Mouse (Mus musculus) cerebellum, postnatal 10 days (tissue): Measurements from ENCODE around the gene F5.
A peak's percentile ranks its signal among the peaks of the same experiment; 100 is the strongest.
"Not testable (repeated sequence)": the region's sequence is repeated elsewhere in the genome, so short reads cannot be mapped to it uniquely, and the experiment has no call there.

Source experiments
- DNase-seq, 2 experiments: peaks; one replicate each; pipeline ENCODE4 v3.0.0; 2021; ENCODE audit warnings: mixed read lengths in 2 of 2

The F5 gene

DNA sequence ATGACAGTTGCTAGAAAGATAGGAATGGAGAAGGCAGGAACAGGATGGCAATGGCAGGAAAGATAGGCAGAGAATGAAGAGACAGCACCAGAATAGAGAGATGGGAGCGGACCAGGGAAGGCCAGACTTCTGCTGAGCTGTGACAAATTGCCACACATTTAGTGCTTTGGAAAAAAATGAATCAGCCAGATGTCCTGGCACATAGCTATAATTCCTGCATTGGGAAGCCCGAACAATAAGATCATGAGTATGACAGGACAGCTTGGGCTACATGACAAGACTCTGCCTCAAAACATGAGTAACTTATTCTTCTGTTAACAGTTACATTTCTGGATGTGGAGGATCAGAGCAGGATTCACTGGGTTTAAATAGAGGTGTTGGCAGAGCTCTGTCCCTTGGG lies 8.1 kb downstream of the F5 start:
- DNase-seq, result no peak

DNA sequence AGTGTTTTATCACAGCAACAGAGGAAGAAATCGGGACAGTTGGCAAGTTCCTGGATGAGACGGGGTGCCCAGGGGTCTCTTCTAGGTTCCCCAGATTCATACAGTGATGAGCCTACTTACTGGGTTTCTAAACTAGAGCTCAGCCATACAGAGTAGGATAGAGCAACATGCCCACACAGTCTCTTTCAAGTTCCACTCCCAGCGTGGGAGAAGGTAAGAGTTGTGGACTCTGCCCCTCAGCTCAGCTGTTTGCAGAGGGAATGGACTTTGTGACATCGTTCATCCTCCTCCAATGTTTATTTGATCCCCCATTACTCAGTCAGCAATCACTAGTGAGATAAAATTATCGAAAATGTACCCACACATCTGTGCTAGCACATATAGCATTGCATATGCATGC lies 11.1 kb downstream of the F5 start:
- no peak for DNase-seq

GRCm38 (mm10) chr1:164168818-164169217 lies 17.2 kb downstream of the F5 start:
- no peak for DNase-seq

GRCm38 (mm10) chr1:164170434-164170833 lies 18.8 kb downstream of the F5 start:
- DNase-seq, result no peak

DNA sequence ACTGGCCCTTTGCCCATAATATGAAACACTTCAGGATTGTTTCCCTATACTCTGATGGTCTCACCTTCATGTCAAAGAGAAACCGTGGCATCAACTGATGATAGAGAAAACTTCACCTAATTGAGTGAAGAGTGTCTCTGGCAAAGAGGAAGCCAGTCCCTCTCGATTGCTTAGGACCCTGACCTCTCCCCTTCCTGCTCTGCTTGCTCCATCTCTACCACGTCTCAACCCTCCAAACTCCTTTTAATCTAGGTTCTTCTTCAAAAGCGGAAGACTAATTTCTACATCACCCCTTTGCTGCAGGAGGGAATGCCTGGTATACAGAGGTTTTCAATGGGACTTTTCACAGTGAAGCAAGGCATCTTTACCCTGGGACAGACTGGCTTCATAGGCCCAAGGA lies 21.5 kb downstream of the F5 start:
- no peak for DNase-seq

- DNase-seq, result no peak
Observed at GRCm38 (mm10) chr1:164176856-164177255, 25.2 kb downstream of the F5 start.

GRCm38 (mm10) chr1:164178429-164178828 lies 26.8 kb downstream of the F5 start:
- DNase-seq, result no peak

- peak; percentile 80 to 89 for DNase-seq
Observed at GRCm38 (mm10) chr1:164184142-164184870, 32.7 kb downstream of the F5 start.

DNA sequence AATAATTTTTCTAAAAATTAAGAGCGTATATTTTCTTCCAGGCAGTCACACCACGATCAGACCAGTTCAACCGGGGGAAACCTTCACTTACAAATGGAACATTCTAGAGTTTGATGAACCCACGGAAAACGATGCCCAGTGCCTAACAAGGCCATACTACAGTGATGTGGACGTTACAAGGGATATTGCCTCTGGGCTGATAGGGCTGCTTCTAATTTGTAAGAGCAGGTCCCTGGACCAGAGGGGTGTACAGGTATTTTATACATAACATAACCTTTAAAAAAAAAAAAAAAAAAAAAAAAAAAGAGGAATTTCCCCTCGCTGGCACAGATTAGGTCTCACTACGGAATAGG lies 33.2 kb downstream of the F5 start:
- DNase-seq, result peak in 1 of 2 experiments; percentile 6

- DNase-seq, result no peak
Observed at GRCm38 (mm10) chr1:164185316-164185715, 33.7 kb downstream of the F5 start.

DNA sequence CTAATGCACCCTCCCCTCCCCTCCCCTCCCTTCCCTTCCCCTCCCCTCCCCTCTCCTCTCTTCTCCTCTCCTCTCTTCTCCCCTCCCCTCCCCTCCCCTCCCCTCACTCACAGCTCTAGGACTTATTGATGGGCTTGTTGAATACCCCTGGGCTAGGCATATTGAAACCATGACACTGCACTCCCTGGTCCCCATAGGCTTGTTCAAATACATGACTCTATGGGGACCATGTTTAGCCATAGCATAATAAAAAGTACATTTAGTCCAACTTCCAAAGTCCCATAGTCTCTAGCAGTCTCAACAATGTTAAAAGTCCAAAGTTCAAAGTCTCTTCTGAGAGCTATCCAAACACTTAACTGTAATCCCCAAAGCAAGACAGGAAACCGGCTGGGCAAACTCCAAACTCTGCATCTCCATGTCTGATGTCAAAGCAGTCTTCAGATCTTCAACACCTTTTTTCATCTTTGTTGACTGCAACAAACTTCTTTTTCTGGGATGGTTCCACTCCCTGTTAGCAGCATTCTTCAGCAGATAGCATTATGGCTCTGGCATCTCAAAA lies 35.4 kb downstream of the F5 start:
- DNase-seq, result no peak

GRCm38 (mm10) chr1:164199551-164199950 lies 47.9 kb downstream of the F5 start:
- DNase-seq, result no peak

GRCm38 (mm10) chr1:164208437-164208836 lies 56.8 kb downstream of the F5 start:
- DNase-seq, result no peak

DNA sequence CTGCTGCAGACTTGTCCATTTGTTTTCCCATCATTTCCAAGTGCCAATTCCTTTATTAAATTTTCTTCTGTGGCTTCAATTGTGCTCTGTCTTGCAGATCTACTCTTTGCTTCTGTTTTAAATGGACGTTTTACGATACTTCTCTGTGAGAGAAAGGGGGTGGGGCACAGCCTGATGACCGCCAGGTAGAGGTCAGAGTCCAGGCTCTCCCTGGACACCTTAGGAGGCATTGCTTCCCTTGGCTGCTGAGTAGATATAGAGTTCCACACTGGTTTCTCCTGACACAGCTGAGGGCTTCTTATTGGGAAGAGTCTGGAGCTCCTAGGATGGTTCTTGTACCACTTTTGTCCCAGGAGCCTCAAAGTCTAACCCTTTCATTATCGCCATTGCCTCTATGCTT lies 59.3 kb downstream of the F5 start:
- DNase-seq, result no peak

DNA sequence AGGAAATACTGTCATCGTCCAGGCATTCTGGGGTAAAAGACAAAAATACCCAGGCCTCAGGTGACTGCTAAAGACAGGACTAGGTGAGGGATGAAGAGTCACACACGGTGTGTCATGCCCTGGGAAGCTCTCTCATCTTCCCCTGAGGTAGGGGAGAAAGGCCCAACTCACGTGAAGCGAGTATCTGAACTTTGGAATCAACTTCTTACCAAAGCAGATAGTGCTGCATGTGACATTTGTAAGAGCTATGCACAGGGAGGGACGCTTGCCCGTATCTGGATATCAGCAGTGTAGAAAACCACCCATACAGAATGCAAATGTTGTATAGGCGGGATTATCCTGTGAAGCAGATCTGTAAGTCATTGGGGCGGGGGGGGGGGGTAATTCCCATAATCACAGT lies 61.0 kb downstream of the F5 start:
- no peak for DNase-seq

GRCm38 (mm10) chr1:164214190-164214589 lies 62.6 kb downstream of the F5 start:
- no peak for DNase-seq

DNA sequence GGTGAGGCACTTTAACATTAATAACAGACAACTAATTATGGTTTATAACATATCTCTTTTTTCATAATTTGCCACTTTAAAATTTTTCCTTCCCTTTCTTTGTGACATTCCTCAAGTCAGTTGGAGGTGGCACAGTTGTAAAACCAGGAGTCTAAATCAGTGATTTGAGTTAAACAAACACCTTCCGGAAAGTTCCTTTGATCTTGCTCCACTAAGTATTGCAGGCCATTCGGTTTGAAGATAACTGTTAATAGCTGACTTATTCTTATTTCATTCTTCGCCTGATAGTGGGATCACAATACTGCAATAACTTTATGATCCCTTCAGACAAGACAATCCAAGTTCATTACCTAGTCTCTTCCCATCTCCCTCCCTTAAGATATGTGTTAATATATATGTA lies 63.5 kb downstream of the F5 start:
- DNase-seq, result no peak

DNA sequence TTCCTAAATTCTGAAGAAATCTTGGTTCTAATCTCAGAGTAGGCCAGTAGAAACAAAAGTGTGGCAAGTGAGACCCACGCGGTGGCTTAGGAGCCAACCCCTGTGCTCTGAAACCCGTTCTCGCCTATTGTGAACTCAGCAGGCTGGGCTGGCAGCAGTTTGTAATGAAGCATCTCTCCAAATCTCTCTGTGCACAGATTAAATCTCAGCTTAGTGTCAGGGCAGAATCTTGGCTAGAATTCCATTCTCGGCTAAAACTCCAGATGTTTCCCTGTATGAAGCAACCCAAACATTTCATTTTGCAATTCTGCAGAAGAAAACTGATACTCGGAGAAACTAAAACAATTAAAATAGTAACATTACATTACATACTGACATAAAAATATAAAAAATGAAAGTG lies 63.9 kb downstream of the F5 start:
- peak in 1 of 2 experiments; percentile 33 for DNase-seq

GRCm38 (mm10) chr1:164217791-164218685 lies 66.4 kb downstream of the F5 start:
- DNase-seq, result peak in 1 of 2 experiments; percentile 10

- DNase-seq, result no peak
Observed at GRCm38 (mm10) chr1:164220261-164220660, 68.6 kb downstream of the F5 start.

- no peak for DNase-seq
Observed at GRCm38 (mm10) chr1:164223089-164223488, 71.5 kb downstream of the F5 start.

- not testable (repeated sequence) for DNase-seq
Observed at GRCm38 (mm10) chr1:164231937-164232570, 80.4 kb downstream of the F5 start.

- DNase-seq, result no peak
Observed at GRCm38 (mm10) chr1:164233447-164233846, 81.8 kb downstream of the F5 start.
